Mouse (Mus musculus): ENCODE data around the gene Itpr2. TPM values are rescaled to one million over a fixed set of nuclear protein-coding genes. Genes with fewer than 3 reads are reported as not detected.

Itpr2 gene
- total RNA-seq (2014; fragmentation: Nextera tagmentation) (10.1 and 14.2 TPM in 2 replicates), total RNA-seq (2017) (8.6 and 9.3 TPM in 2 replicates)

GRCm38 (mm10) chr6:146501866-146502804, at the start of gene Itpr2:
TSS of gene Itpr2 (minus strand) at chr6:146502223.
- ATAC-seq (replicated peaks; ENCODE audit: low FRiP score, low TSS enrichment, poor library complexity, severe bottlenecking), result peak; percentile 84

- no peak for ATAC-seq (replicated peaks; ENCODE audit: low FRiP score, low TSS enrichment, poor library complexity, severe bottlenecking)
Observed at GRCm38 (mm10) chr6:146551326-146551725, 49.3 kb upstream of the Itpr2 start.

GRCm38 (mm10) chr6:146550421-146550820, 48.4 kb upstream of the Itpr2 start:
- no peak for ATAC-seq (replicated peaks; ENCODE audit: low FRiP score, low TSS enrichment, poor library complexity, severe bottlenecking)

GRCm38 (mm10) chr6:146545289-146545865, 43.4 kb upstream of the Itpr2 start:
- ATAC-seq (replicated peaks; ENCODE audit: low FRiP score, low TSS enrichment, poor library complexity, severe bottlenecking), result no peak

- no peak for ATAC-seq (replicated peaks; ENCODE audit: low FRiP score, low TSS enrichment, poor library complexity, severe bottlenecking)
Observed at GRCm38 (mm10) chr6:146544622-146545021, 42.6 kb upstream of the Itpr2 start.

GRCm38 (mm10) chr6:146540386-146540785, 38.4 kb upstream of the Itpr2 start:
- no peak for ATAC-seq (replicated peaks; ENCODE audit: low FRiP score, low TSS enrichment, poor library complexity, severe bottlenecking)

- no peak for ATAC-seq (replicated peaks; ENCODE audit: low FRiP score, low TSS enrichment, poor library complexity, severe bottlenecking)
Observed at GRCm38 (mm10) chr6:146538661-146539060, 36.6 kb upstream of the Itpr2 start.

GRCm38 (mm10) chr6:146538071-146538470, 36.0 kb upstream of the Itpr2 start:
- no peak for ATAC-seq (replicated peaks; ENCODE audit: low FRiP score, low TSS enrichment, poor library complexity, severe bottlenecking)

GRCm38 (mm10) chr6:146537111-146537510, 35.1 kb upstream of the Itpr2 start:
- no peak for ATAC-seq (replicated peaks; ENCODE audit: low FRiP score, low TSS enrichment, poor library complexity, severe bottlenecking)

- no peak for ATAC-seq (replicated peaks; ENCODE audit: low FRiP score, low TSS enrichment, poor library complexity, severe bottlenecking)
Observed at GRCm38 (mm10) chr6:146535501-146535900, 33.5 kb upstream of the Itpr2 start.

GRCm38 (mm10) chr6:146533146-146533545, 31.1 kb upstream of the Itpr2 start:
- no peak for ATAC-seq (replicated peaks; ENCODE audit: low FRiP score, low TSS enrichment, poor library complexity, severe bottlenecking)

- no peak for ATAC-seq (replicated peaks; ENCODE audit: low FRiP score, low TSS enrichment, poor library complexity, severe bottlenecking)
Observed at GRCm38 (mm10) chr6:146530769-146531168, 28.7 kb upstream of the Itpr2 start.

- ATAC-seq (replicated peaks; ENCODE audit: low FRiP score, low TSS enrichment, poor library complexity, severe bottlenecking), result no peak
Observed at GRCm38 (mm10) chr6:146530363-146530762, 28.3 kb upstream of the Itpr2 start.

- ATAC-seq (replicated peaks; ENCODE audit: low FRiP score, low TSS enrichment, poor library complexity, severe bottlenecking), result no peak
Observed at GRCm38 (mm10) chr6:146527537-146527936, 25.5 kb upstream of the Itpr2 start.

- ATAC-seq (replicated peaks; ENCODE audit: low FRiP score, low TSS enrichment, poor library complexity, severe bottlenecking), result no peak
Observed at GRCm38 (mm10) chr6:146525500-146525899, 23.5 kb upstream of the Itpr2 start.

GRCm38 (mm10) chr6:146521456-146522245, 19.6 kb upstream of the Itpr2 start:
- no peak for ATAC-seq (replicated peaks; ENCODE audit: low FRiP score, low TSS enrichment, poor library complexity, severe bottlenecking)

GRCm38 (mm10) chr6:146519019-146519418, 17.0 kb upstream of the Itpr2 start:
- ATAC-seq (replicated peaks; ENCODE audit: low FRiP score, low TSS enrichment, poor library complexity, severe bottlenecking), result no peak

GRCm38 (mm10) chr6:146515936-146516335, 13.9 kb upstream of the Itpr2 start:
- no peak for ATAC-seq (replicated peaks; ENCODE audit: low FRiP score, low TSS enrichment, poor library complexity, severe bottlenecking)

GRCm38 (mm10) chr6:146514531-146514948, 12.5 kb upstream of the Itpr2 start:
- no peak for ATAC-seq (replicated peaks; ENCODE audit: low FRiP score, low TSS enrichment, poor library complexity, severe bottlenecking)

GRCm38 (mm10) chr6:146513899-146514298, 11.9 kb upstream of the Itpr2 start:
- no peak for ATAC-seq (replicated peaks; ENCODE audit: low FRiP score, low TSS enrichment, poor library complexity, severe bottlenecking)
